Mouse (Mus musculus) heart, adult 2 months (tissue): ENCODE data around the gene Zfp663.

Experiments
- CTCF ChIP-seq: fragments of 200-600 bp; IDR thresholded peaks from 2 replicates; pipeline ENCODE4 v1.8.1; 2022; ENCODE audit warnings: antibody characterized with exemption, mild to moderate bottlenecking, moderate library complexity
- EP300 ChIP-seq: fragments of 200-500 bp; IDR thresholded peaks from 2 replicates; pipeline ENCODE4 v1.6.1; 2011; ENCODE audit warnings: low read depth, low read length, control low read depth; ENCODE audit not compliant: insufficient read depth
- POLR2A ChIP-seq: fragments of 200-500 bp; IDR thresholded peaks from 2 replicates; pipeline ENCODE4 v1.6.1; 2011; ENCODE audit warnings: mild to moderate bottlenecking, low read depth, low read length, control low read depth; ENCODE audit not compliant: insufficient read depth

DNA sequence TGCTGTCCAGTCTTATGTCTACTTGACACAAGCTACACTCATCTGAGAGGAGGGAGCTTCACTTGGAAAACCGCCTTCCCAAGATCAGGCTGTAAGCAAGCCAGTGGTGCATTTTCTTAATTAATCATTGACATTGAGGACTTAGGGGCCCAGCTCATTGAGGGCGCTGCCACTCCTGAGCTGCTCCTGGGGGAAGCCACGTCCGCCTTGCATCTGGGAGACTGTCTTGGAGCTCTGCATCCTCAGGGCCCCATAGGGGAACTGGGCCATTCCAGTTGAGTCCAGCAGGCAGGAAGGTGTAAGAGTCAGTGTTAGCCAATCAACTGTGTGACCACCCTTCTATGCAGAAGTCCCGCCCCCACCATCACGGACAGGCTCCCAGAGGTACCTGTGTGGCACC, 60.7 kb downstream of the Zfp663 start:
- no peak for TF ChIP-seq CTCF
- TF ChIP-seq POLR2A: no peak
- TF ChIP-seq EP300: no peak
